Mouse (Mus musculus) hematopoietic stem cell, adult 5-6 weeks (primary cell): Measurements from ENCODE around the gene Ms4a10. TPM values are rescaled to one million over a fixed set of nuclear protein-coding genes. Genes with fewer than 3 reads are reported as not detected.

Experiments
- ATAC-seq, 2 experiments: fragments of 125-278 bp in 1 of 2; replicated peaks in 1 of 2; 2 replicates each; pipeline ENCODE4 v1.8.0; 2016 to 2017; ENCODE audit warnings: inconsistent platforms in 2 of 2, mild to moderate bottlenecking in 2 of 2, moderate number of reproducible peaks in 2 of 2, low read depth in 1 of 2, moderate TSS enrichment in 1 of 2; ENCODE audit not compliant: low FRiP score in 2 of 2, poor library complexity in 2 of 2, severe bottlenecking in 2 of 2, insufficient read depth in 1 of 2, low TSS enrichment in 1 of 2
- total RNA-seq: library from RNA; stranded (forward); fragments of 172-1452, 232-1000 nt; gene quantifications from 2 replicates; pipeline ENCODE4 v1.2.3, GENCODE M21; 2017

Gene Ms4a10
- total RNA-seq: not detected in 2 replicates

DNA sequence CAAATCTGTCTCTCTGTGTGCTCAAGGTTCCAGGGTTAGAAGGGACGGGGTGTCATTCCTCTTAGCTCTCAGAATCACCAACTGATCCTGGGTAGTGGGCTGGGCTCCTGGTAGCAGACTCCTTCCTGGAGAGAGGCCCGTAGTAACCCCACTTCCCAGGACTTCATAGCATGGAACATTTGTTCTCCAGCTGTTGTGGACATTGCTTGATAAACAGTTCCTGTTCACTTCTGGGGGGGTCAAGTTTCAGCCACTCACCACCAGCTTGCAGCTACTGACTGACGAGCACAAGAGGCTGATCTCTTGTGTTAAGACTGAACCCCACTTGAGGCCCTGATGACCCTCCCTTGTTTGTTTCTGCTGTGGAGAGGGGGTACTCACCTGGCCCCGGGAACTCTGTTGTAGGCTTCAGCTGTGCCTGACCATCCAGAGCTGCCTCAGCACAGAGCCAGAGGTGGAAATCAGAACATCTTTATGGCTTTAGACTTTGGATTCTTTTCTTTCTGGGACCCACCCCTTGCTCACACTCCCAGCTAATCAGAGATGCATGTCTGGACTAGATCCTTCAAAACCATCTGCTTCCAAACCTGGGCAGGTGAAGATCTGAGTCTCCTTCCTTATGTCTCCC lies at the start of gene Ms4a10:
Ms4a10 (minus strand) TSS at position 433 of the 628 bp plus-strand sequence.
- no peak for ATAC-seq

DNA sequence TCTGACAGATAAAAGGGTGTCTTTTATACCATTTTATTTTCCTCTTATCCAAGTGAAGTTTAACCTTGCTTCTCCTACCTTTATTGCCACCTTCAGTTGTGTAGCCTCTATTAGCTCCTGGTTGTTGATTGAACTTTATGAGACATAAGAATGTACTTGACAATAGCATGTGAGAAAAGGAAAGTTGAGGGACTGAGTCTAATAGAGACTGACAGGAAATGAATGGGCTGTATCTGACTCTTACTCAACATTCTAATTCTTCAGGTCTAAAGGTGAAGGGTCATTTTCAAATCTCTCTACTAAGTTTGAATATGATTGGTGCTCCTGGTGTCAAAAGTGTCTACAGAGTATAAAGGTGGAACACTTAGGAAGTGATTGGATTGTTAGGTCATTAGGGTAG lies 47.9 kb upstream of the Ms4a10 start:
- ATAC-seq: no peak

DNA sequence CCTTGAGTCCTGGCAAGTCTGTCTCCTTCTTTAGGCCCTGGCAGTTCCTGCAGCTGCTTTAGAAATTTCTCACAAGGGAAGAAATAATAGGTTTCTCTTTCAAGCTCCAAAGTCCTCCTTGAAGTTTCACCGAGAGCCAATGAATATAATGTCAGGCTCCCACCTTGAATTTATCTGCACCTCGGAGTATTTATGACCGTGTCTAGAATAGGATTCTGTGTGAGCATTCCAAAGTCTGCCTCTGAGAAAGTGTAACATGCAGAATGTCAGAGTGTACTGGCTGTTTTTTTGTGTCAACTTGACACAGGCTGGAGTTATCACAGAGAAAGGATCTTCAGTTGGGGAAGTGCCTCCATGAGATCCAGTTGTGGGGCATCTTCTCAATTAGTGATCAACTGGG lies 43.4 kb upstream of the Ms4a10 start, which contains the start of gene Ms4a18:
Ms4a18 (minus strand) TSS at position 141 of the 400 bp plus-strand sequence.
- ATAC-seq: no peak

DNA sequence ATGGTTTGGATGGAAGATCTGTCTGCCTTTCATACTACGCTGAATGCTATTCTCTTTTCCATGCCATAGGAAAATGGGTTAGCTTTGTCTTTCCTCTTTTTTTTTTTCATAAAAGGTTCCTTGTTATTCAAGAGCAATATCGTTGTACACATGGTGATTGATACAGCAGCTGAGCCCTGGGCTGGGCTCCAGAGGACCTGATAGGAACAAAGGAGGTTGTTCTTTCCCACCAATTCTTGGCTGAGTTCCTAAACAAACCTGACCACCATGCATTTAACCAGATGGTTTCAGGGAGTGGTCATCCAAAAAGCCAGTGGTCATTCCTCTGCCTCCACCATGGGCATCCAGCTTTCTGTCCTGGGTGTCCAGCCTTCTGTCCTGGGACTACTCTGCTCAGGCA lies 42.8 kb upstream of the Ms4a10 start:
- no peak for ATAC-seq

DNA sequence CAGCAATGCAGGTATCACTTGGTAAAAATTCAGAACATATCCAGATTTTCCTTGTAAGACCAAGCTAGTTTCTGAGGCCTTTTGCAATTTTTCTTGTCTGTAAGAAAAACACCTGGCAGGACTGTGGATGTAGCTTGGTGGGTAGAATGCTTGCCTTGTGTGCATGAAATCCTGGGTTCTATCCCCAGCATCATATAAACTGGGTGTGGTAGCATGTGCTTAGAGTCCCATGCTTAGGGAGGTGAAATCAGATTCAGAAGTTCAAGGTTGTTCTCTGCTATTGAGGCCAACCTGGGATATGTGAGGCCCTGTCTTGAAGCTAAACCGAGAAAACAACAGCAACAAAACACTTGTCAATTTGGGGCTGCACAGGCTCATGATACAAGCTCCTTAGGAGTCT lies 41.5 kb upstream of the Ms4a10 start:
- no peak for ATAC-seq

DNA sequence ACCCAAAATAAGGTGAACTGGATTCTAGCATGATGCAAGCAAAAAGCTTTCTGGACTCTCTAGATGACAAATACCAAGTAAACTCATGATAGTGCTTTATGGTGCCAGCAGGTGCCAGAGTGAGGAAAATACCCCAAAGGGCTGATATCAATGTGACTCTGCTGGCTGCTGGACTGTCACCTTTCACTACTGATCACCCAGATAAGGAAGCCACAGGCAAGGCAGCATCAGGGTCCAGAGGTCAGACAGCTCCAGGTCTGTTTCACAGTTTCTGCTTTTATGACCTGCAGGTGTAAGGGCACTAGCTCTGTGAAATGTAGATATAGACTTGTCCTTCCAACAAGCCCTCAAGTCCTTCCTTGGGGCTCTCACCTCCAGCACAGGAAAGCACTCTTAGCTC lies 41.0 kb upstream of the Ms4a10 start:
- no peak for ATAC-seq

DNA sequence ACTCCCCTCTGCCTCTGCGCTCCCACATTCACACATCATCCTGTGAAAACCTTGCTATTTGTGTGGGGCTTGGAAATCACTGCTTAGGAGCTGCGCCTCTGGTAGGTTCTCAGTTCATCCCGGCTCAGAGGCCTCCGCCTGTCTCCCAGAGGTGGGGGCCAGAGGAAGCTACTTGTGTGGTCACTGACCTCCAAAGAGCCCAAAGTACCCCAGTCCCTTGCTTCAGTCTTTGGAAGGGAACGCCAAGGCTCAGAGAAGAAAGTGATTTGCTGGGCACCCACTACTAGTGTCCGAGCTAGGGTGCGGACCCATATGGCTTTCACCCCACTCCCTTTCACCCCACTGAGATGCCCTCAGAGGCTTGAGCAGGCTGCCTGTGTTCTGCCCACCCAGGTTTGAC lies 18.7 kb upstream of the Ms4a10 start, which contains the start of gene Ms4a15:
Ms4a15 (minus strand) TSS at position 101 of the 400 bp plus-strand sequence.
- ATAC-seq: no peak

DNA sequence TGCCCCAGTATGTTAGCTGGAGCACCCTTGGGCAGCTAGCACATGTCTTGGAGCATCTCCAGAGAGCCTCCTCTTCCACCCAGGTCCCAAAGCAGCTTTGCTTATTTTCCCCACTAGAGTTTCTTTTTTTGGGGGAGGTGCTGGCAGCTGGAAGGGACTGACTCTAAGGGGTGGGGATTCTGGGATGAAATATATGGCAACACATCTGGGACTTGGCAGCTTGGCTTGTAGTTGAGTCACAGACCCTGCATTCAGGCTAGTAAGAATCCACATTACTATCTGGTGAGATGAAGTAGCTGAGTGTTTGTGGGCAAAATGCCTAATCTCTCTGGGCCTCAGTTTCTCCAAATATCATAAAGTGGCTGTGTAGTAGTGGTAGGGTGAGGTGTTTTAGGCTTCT lies 17.4 kb upstream of the Ms4a10 start:
- no peak for ATAC-seq

DNA sequence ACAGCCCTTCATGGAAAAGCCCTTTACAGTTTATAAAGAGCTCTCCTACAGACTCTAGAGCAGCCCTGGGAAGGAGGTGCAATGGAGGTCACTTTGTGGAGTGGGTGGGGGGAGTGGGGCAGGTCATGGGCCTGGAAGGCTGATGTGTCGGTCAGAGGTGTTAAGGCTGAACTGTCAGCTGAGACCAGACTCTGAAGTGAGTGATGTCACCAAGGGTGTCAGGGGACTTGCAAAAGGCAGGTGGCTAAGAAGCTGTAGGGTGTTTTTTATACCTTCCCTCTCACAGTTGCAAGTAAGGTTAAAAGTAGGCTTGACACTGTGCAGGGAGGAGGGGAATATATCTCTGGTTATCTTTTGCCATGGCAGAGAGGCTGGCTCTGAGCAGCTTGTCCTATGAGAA lies 16.3 kb upstream of the Ms4a10 start:
- ATAC-seq: no peak

DNA sequence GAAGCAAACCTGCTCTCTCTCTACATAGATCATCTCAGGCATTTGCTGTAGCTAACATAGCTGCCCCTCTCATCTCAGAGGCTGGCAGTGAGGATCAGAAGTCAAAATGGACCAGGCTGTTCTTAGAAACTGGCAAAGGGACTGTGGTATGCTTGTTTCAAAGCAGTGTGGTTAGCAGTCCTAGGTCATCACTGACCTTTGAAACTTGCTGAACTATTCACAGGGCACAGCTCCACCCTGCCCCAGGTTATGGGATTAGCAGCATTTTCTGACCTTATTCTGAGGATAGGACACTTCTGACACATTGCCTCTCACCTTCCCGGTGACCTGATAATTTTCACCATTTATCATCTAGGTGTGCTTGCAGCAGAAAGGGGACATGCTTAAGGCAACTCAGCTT lies 14.1 kb upstream of the Ms4a10 start:
- no peak for ATAC-seq

DNA sequence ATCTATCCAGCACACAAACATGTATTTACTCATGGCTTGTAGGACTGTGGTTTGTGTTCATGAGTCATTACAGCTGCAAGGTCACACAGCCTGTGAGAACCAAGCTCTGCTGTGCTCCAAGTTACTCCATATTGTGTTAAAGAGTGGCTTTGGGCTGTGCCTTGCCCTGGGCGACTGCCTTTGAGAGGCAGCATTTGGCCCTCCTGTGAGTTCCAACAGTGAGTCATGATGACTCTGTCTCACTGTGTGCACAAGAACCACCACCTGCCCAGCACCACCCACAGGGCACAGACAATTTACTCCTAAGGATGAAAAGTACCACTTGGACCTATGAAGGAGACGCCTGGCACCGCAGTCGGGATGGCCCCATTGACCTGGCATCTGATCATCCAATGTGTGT lies 11.4 kb upstream of the Ms4a10 start:
- no peak for ATAC-seq

DNA sequence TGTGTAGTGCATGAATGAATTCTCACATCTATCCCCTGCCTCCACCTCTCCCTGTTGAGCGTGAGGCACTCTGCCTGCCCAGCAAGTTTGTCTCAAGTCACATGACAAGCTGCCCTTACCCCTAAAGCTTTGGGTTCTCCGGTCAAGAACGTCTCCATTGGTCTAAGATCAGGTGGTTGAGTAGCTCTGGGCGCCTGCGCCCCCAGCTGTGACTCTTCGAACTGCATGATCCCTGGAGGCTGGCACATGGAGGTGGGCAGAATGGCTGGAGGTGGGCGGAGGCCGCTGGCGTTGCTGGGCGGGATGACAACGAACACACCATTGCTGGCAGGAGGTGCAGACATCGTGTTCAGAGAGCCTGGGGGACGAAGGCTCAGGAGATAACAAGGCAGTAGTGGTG lies 10.1 kb upstream of the Ms4a10 start:
- ATAC-seq: no peak

DNA sequence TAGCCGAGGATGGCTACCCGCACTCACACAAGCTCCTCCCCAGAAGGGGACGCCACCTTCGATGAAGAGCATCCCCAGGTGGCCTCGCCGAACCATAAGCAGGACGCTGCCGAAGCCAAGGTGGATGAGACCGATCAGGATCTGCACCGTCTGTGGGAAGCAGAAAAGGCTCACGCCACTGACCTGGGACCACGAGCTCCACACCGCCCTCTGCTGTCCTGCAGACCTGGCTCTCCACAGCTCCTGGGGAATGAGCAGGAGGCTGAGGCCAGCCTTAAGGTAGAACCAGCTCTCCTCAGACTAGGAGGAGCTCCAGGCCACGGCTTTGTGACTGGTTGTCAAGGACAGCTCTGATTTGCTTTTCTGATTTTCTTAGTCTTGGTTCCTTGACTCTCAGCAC lies 8.7 kb upstream of the Ms4a10 start:
- ATAC-seq: no peak

DNA sequence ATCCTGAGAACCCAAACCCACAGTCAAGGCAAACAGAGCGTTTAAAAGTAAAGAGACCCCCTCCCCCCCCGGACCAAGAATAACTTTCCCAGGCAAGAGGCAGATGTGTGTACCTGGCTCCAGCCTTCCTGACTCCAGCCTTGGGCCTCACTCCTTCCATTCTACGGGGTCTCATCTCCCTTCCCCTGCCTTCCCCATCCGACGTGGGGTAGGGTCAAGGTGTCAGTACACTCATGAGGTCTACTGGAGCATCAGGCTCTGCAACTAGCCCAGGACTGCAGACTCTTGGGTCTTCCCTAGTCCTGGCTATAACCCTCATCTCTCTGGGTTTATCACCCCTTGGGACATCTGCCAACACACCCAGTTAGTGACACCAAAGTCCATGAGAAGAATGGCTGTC lies 5.7 kb upstream of the Ms4a10 start:
- ATAC-seq: no peak

DNA sequence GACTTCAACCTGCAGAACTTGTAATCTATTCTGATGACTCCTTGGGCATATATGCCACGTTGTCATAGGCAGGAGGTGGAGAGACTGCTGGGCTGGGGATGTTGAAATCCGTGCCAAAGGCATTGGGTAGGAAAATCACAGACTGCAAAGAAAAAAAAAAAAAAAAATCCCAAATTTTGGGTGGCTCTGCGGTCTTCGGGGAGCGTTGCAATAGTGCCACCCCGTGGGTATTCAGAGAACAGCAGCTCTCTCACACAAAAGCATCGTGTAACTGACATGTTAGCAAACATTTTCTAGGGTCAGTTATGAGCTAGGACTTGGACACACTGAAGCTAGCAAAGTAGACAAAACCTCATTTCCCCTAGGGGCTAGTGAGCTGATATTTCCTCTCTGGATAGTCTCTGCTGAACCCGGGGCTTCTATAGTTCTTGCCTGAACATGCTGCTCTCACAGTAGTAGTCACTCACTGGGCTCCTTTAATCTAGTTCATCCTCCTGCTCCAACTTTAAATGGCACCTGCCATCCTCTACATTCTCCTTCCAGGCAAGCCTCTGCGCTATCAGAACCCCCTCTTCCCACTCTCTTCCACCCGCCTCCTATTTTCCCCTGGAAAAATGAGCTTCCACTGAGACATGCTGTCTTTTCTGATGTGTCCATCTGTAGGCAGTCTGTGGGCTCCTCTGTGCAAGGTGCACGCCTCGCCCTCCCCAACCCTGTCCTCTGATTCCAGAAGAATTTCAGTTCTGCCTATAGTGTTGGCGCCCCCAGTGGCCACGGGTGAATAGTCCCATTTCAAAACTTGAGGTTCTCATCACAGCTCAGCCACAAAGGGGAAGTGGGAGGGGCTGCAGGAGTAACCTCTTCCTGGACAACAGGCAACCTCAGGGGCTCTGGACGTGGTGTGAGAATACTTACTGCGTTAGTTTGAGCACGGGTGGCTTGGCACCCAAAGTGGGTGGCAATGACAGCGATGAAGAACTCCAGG lies 5.0 kb upstream of the Ms4a10 start:
- ATAC-seq: peak; percentile 96 to 98

DNA sequence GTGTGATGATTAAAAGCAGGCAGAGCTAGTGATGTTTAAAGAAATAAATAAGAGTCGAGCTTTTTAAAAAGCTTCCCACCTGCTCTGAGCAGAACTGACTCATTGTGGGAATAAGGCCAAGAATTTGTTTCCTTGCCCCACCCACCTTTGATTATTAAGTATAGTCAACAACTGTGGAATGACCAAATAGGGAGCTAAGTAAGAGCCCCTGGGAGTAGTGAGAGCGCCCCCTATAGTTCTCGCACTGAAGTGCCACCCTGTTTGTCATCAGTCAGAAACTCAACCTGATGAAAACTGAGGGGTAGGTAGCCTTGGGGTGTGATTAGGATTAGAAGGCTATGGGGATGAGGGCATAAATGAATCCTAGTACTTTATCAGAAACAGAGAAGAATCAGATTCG lies 1.8 kb upstream of the Ms4a10 start:
- no peak for ATAC-seq

DNA sequence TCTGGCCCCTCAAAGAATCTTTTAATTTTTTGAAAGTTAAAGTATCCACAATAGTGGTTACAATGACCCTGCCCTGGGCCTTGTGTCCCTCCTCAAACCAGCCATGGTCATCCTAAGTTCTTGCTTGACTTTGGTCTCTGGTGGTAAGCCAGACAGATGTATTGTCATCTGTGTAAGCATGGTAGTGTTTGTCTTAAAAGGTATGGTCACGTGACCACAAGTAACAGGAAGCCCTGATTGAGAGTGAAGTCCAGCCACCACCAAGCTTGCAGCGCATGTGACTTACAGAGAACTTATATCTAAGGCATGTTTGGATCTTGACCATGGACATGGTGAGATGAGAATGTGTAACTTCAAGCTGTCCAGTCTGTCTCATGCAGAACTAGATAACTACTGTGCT lies 717 bp upstream of the Ms4a10 start:
- no peak for ATAC-seq

DNA sequence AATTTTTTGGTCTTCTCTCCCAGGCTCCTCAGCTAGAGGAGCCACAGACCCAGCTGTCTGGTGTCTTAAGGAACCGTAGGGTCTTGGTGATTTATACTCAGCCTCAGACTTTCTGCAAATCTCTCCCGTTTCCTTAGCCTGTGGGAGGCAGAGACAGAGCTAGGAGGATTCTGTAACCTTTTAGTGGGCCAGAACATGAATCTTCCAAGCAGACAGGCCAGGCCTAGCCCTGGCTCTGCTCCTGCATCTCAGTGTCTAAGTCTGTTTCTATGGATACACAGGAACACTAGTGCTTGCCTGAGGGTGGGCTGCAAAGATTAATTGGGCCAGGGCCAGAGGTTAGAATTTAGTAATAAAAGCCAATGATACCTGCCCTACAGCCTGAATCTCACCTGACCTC lies 1.3 kb downstream of the Ms4a10 start:
- no peak for ATAC-seq
